ENCODE assay signal across 10 mouse cellular contexts in genomic region chr11:88402290-88402689, GRCm38 (mm10).
DNase-seq lines count a peak whose midpoint lies in the region; ATAC-seq and TF ChIP-seq lines count a peak whose summit lies in the region.
"Had no signal": no experiment of that assay in that cellular context is flagged by ENCODE, and none has a peak within 500 bp of the region (broad histone marks: within the 10 kb centered on the region; RNA-seq: fewer than 3 reads in every experiment).

No protein-coding gene starts in this region.

- H3K9ac ChIP-seq in embryonic facial prominence, embryonic 13.5 days: no peak overlapping the region
- H3K9ac ChIP-seq in midbrain, embryonic 11.5 days (ENCODE audit: low read length): no peak overlapping the region; the same call in 1 of the 2 replicates
- H3K9ac ChIP-seq: limb, embryonic 13.5 days had no signal

- H3K4me2 ChIP-seq in embryonic facial prominence, embryonic 13.5 days: no peak overlapping the region
- H3K4me2 ChIP-seq in midbrain, embryonic 11.5 days: no peak overlapping the region
- H3K4me2 ChIP-seq: limb, embryonic 13.5 days had no signal

- DNase-seq in testis, postnatal 10 days (ENCODE audit: low spot score): no peak
- no peak for DNase-seq in midbrain, embryonic 11.5 days (ENCODE audit: low spot score, missing footprints)
- DNase-seq in spleen, postnatal 10 days (ENCODE audit: low spot score in 2 of 2): no peak
- no peak for DNase-seq in frontal cortex, postnatal 14 days (ENCODE audit: low spot score in 2 of 2)
- DNase-seq in spleen, postnatal 14 days (ENCODE audit: low spot score in 2 of 2): no peak
- DNase-seq: cerebellum, adult 2 months had no signal

- peaks cover 4% of the 10 kb centered on the region for H3K4me1 ChIP-seq in testis, adult 2 months (ENCODE audit: control insufficient read depth, insufficient read depth, low read length)
- H3K4me1 ChIP-seq in embryonic facial prominence, embryonic 13.5 days: peaks cover 54% of the 10 kb centered on the region
- H3K4me1 ChIP-seq in midbrain, embryonic 11.5 days (ENCODE audit: control insufficient read depth, insufficient read depth, low read length): peaks cover 58% of the 10 kb centered on the region

- H3K4me3 ChIP-seq in testis, adult 2 months (ENCODE audit: control insufficient read depth, low read depth, low read length): no peak overlapping the region
- H3K4me3 ChIP-seq in embryonic facial prominence, embryonic 13.5 days: no peak overlapping the region
- no peak overlapping the region for H3K4me3 ChIP-seq in midbrain, embryonic 11.5 days (ENCODE audit: low read depth, low read length)
- H3K4me3 ChIP-seq: limb, embryonic 13.5 days had no signal

- TF ChIP-seq POLR2A in testis, adult 2 months (IDR thresholded peaks at IDR 0.05; ENCODE audit: control insufficient read depth, low read depth, low read length): no peak

- no peak overlapping the region; the same call in 1 of the 2 replicates for H3K27ac ChIP-seq in testis, adult 2 months (ENCODE audit: control insufficient read depth, insufficient read depth, low read depth, low read length)
- H3K27ac ChIP-seq in embryonic facial prominence, embryonic 13.5 days: peak overlapping the region; percentile 30; the same call in 1 of the 2 replicates
- H3K27ac ChIP-seq in midbrain, embryonic 11.5 days (ENCODE audit: low read depth, low read length): peak overlapping the region; percentile 65
- H3K27ac ChIP-seq: limb, embryonic 13.5 days; macrophage had no signal

- 48% methylated on average over 7 of the region's 7 CpGs for WGBS in embryonic facial prominence, embryonic 13.5 days
- 42% methylated on average over 7 of the region's 7 CpGs for WGBS in midbrain, embryonic 11.5 days

- ATAC-seq in embryonic facial prominence, embryonic 13.5 days (ENCODE audit: insufficient number of reproducible peaks, insufficient read depth, low FRiP score, low TSS enrichment, low read depth): no peak
- ATAC-seq in midbrain, embryonic 11.5 days (ENCODE audit: low FRiP score): no peak

- no peaks in the 10 kb centered on the region for H3K27me3 ChIP-seq in testis, adult 2 months (ENCODE audit: control insufficient read depth, insufficient read depth, low read length)
- H3K27me3 ChIP-seq in embryonic facial prominence, embryonic 13.5 days: no peaks in the 10 kb centered on the region
- no peaks in the 10 kb centered on the region for H3K27me3 ChIP-seq in midbrain, embryonic 11.5 days (ENCODE audit: control insufficient read depth, insufficient read depth, low read length)
- H3K27me3 ChIP-seq: limb, embryonic 13.5 days had no signal

- H3K36me3 ChIP-seq in testis, adult 2 months (ENCODE audit: control insufficient read depth, insufficient read depth, low read length): no peaks in the 10 kb centered on the region
- no peaks in the 10 kb centered on the region for H3K36me3 ChIP-seq in embryonic facial prominence, embryonic 13.5 days
- no peaks in the 10 kb centered on the region for H3K36me3 ChIP-seq in midbrain, embryonic 11.5 days (ENCODE audit: control insufficient read depth, insufficient read depth, low read length)

- H3K9me3 ChIP-seq in embryonic facial prominence, embryonic 13.5 days: no peaks in the 10 kb centered on the region
- no peaks in the 10 kb centered on the region for H3K9me3 ChIP-seq in midbrain, embryonic 11.5 days (ENCODE audit: control insufficient read depth, low read length)
- H3K9me3 ChIP-seq: limb, embryonic 13.5 days had no signal

- TF ChIP-seq CTCF in testis, adult 2 months (IDR thresholded peaks at IDR 0.05; ENCODE audit: control insufficient read depth, insufficient read depth, insufficient replicate concordance, low read depth, low read length): peak; percentile 2; the same call in 1 of the 2 replicates
